Mouse (Mus musculus) ES-Bruce4 (cell line): ENCODE results near the gene Nr2c2. TPM values are rescaled to one million over a fixed set of nuclear protein-coding genes. Genes with fewer than 3 reads are reported as not detected.

Experiments
- H3K27ac ChIP-seq: 2 replicates; pipeline ENCODE4 v1.5.1; 2012; ENCODE audit warnings: low read length, inconsistent platforms; ENCODE audit not compliant: insufficient read depth
- H3K27me3 ChIP-seq: 2 replicates; pipeline ENCODE4 v1.6.1; 2012; ENCODE audit warnings: mild to moderate bottlenecking, low read length, inconsistent platforms; ENCODE audit not compliant: control insufficient read depth, poor library complexity, insufficient read depth, severe bottlenecking
- H3K36me3 ChIP-seq: 2 replicates; pipeline ENCODE4 v1.6.1; 2012; ENCODE audit warnings: inconsistent platforms, mild to moderate bottlenecking, low read length, moderate library complexity; ENCODE audit not compliant: control insufficient read depth, poor library complexity, insufficient read depth, severe bottlenecking
- H3K4me1 ChIP-seq: one replicate; pipeline ENCODE4 v1.8.1; 2011; ENCODE audit warnings: low read length; ENCODE audit not compliant: control insufficient read depth, insufficient read depth
- H3K4me3 ChIP-seq: 2 replicates; pipeline ENCODE4 v1.5.1; 2011; ENCODE audit warnings: low read depth, mild to moderate bottlenecking, low read length
- H3K9ac ChIP-seq: 2 replicates; pipeline ENCODE4 v1.6.1; 2012; ENCODE audit warnings: low read depth, mild to moderate bottlenecking, inconsistent platforms; ENCODE audit not compliant: poor library complexity, severe bottlenecking
- H3K9me3 ChIP-seq: replicated peaks from 2 replicates; pipeline ENCODE4 v1.6.1; 2012; ENCODE audit warnings: mild to moderate bottlenecking, low read length, inconsistent platforms; ENCODE audit not compliant: control insufficient read depth, poor library complexity, insufficient read depth, severe bottlenecking
- CTCF ChIP-seq: IDR thresholded peaks from one replicate; pipeline ENCODE4 v1.8.1; 2011; ENCODE audit warnings: low read depth, low read length
- EP300 ChIP-seq: IDR thresholded peaks from 2 replicates; pipeline ENCODE4 v1.6.1; 2011; ENCODE audit warnings: low read depth, low read length; ENCODE audit not compliant: insufficient read depth
- POLR2A ChIP-seq: IDR thresholded peaks from one replicate; pipeline ENCODE4 v1.8.1; 2011; ENCODE audit warnings: low read length; ENCODE audit not compliant: insufficient read depth
- polyA plus RNA-seq: library from polyadenylated mRNA; stranded (reverse); fragments of >200 nt; gene quantifications from 2 replicates; pipeline ENCODE4 v1.2.4, GENCODE M21; 2011; ENCODE audit warnings: low read depth; ENCODE audit not compliant: missing spikeins, insufficient read depth, insufficient read length

The Nr2c2 gene
- polyA plus RNA-seq, 1 experiment = 31.7 TPM

DNA sequence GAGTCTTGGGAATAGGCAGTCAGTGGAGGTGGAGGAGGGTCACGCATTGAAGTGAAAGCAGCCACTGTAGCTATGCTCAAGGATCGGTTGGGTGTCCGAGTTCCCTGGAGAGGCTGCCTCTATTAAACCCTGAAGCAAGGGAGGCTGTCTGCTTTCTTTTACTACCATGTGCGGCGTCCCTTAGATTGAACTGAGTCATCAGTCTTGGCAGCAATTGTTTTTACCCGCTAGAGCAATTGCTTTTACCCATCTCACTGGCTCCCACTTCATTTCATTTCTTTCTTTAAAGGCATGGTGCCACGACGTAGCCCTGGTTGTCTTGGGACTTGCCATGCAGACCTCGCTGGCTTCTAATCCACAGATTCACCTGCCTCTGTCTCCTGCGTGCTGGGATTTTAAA lies 27.1 kb upstream of the Nr2c2 start:
- Histone ChIP-seq H3K9me3 (no peaks in the 10 kb centered on the region), H3K4me1 (no peaks in the 10 kb centered on the region), H3K27ac (no peak overlapping the region), H3K27me3 (no peaks in the 10 kb centered on the region), H3K36me3 (no peaks in the 10 kb centered on the region), H3K4me3 (no peak overlapping the region), H3K9ac (no peak overlapping the region)
- TF ChIP-seq CTCF (no peak), EP300 (no peak), POLR2A (no peak)

DNA sequence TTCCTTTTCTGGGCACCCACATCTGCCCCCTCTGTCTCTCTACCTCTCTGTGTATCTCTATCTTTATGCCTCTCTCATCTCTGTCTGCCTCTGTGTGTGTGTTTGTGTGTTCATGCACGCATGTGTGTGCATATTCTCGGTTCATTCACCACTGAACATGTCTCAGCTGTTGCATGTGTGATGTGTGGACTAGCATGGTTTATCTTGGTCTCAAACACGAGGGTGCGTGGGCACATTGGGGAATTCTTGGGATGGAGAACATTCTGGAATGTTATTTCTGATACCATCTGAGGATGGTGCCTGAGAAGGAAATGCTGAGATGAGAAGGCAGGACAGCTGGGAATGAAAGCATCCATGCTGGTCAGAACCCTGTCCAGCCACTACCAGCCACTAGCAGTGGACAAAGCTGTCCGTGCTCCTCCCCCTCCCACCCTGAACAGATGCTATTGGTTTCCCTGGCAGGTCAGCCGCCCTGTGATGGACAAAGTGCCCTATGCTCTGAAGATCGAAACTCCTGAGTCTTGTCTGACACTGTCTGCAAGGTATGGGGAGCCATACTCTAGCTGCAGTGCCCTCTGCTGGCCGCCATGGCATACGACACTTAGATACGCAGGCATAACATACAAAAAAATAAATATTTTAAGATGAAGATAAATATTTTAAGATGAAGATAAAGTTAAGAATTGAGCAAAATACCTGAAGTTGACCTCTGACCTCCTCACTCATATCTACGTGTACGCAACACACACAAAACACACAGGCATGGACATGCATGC lies 25.3 kb upstream of the Nr2c2 start:
- Histone ChIP-seq H3K4me1 (no peaks in the 10 kb centered on the region), H3K27ac (no peak overlapping the region), H3K9me3 (no peaks in the 10 kb centered on the region), H3K36me3 (no peaks in the 10 kb centered on the region), H3K9ac (no peak overlapping the region), H3K4me3 (no peak overlapping the region), H3K27me3 (no peaks in the 10 kb centered on the region)
- TF ChIP-seq POLR2A (no peak), CTCF (peak; percentile 88), EP300 (no peak)

DNA sequence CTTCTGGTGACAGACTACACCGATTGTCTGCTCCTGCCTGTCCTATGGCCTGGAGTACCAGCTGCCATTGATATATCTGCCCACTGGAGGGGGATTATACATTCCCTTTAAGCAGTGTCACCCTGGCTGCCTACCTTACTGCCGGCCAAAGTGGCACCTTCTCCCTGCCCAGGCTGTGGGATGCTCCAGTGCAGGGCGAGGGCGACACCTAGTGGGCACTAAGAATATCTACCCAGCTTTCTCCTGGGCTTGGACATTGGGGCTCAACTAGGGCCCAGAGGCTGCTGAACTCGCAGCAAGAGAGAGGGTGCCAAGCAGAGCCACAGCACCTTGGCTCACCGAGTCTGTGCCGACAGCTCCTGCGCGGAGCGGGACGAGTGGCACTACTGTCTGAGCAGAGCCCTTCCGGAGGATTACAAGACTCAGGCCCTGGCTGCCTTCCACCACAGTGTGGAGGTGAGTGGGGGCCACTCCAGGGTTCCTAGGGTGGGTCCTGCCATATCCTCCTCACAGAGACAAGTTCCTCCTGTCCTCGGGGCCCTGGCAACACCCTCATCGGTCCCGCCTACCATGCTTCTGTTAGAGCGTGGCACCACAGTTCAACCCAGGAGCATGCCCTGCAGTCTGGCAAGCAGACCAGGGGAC lies 23.9 kb upstream of the Nr2c2 start:
- Histone ChIP-seq H3K9ac (no peak overlapping the region), H3K27me3 (no peaks in the 10 kb centered on the region), H3K4me3 (peak overlapping the region; percentile 25), H3K9me3 (no peaks in the 10 kb centered on the region), H3K36me3 (no peaks in the 10 kb centered on the region), H3K4me1 (no peaks in the 10 kb centered on the region), H3K27ac (no peak overlapping the region)
- peak; percentile 96 for TF ChIP-seq CTCF
- no peak for TF ChIP-seq EP300
- no peak for TF ChIP-seq POLR2A

DNA sequence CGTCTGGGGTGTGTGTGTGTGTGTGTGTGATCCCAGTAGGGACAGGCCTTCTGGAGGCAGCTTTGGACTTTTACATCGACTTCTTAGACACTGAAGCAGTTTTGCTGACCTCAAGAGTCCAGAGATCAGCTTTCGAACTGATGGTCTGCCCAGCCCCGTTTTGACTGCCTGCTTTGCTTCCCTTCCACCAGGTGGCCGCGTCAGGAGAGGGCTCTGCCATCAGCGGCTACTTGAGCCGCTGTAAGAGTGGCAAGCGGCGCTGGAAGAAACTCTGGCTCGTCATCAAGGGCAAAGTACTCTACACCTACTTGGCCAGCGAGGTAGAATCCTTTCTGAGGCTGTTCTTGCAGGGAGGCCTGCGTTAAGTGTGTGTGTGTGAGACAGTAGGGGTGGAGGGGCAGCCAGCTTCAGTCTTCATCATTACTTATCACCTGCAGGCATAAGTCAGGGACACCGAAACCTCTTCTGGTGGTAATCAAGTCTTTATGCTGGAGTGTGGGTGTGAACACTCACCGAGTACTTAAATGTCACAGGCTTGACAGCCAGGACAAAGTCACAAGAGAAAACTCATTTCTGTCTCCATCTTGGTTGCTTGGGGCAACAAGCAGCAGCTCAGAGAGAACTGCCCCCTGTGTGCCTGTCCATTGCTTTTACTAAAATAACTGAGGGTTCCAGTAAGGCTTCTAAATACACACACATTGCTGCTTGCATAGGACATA lies 19.9 kb upstream of the Nr2c2 start:
- TF ChIP-seq CTCF = no peak
- TF ChIP-seq EP300 = no peak
- no peak for TF ChIP-seq POLR2A
- H3K27ac ChIP-seq = no peak overlapping the region
- no peaks in the 10 kb centered on the region for H3K4me1 ChIP-seq
- H3K4me3 ChIP-seq = no peak overlapping the region
- no peaks in the 10 kb centered on the region for H3K9me3 ChIP-seq
- H3K27me3 ChIP-seq = no peaks in the 10 kb centered on the region
- no peaks in the 10 kb centered on the region for H3K36me3 ChIP-seq
- H3K9ac ChIP-seq = no peak overlapping the region

- no peak overlapping the region for H3K27ac ChIP-seq
- H3K4me3 ChIP-seq = no peak overlapping the region
- H3K27me3 ChIP-seq = no peaks in the 10 kb centered on the region
- H3K36me3 ChIP-seq = no peaks in the 10 kb centered on the region
- no peaks in the 10 kb centered on the region for H3K9me3 ChIP-seq
- no peak overlapping the region for H3K9ac ChIP-seq
- TF ChIP-seq POLR2A = no peak
- no peak for TF ChIP-seq CTCF
- TF ChIP-seq EP300 = no peak
- peaks cover 7% of the 10 kb centered on the region for H3K4me1 ChIP-seq
Observed at GRCm38 (mm10) chr6:92080730-92081129, 10.5 kb upstream of the Nr2c2 start.

DNA sequence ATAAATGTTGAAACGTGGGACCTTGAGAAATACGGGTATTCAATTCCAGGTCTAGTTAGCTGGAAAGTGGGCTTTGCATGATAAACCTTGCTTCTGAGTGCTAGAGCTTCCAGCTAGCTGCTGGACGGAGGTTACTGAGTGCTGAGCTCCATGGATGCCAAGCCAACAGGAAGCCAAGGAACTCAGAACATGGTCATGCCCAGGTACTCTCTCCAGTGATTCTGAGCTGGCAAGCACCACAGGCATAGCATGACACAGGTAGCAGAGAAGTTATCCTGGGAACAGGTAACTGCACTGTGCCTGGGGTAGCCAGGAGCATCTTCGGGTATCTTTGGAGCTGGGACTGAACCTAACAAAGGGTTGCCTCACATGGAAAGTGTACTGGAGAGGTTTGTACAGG lies 8.4 kb upstream of the Nr2c2 start:
- H3K9me3 ChIP-seq = no peaks in the 10 kb centered on the region
- no peak overlapping the region for H3K9ac ChIP-seq
- H3K27me3 ChIP-seq = no peaks in the 10 kb centered on the region
- H3K27ac ChIP-seq = no peak overlapping the region
- no peaks in the 10 kb centered on the region for H3K36me3 ChIP-seq
- no peak overlapping the region for H3K4me3 ChIP-seq
- TF ChIP-seq EP300 (no peak), POLR2A (no peak), CTCF (no peak)
- no peaks in the 10 kb centered on the region for H3K4me1 ChIP-seq
